Mouse (Mus musculus) liver, embryonic 14.5 days (tissue): ENCODE data around the gene Crhr2.

Experiments used
- CTCF ChIP-seq: IDR thresholded peaks from 2 replicates; pipeline ENCODE4 v1.5.1; 2016; ENCODE audit warnings: antibody characterized with exemption, low read depth, control low read depth
- EP300 ChIP-seq: IDR thresholded peaks from 2 replicates; pipeline ENCODE4 v1.6.1; 2016; ENCODE audit warnings: antibody characterized with exemption, low read depth

DNA sequence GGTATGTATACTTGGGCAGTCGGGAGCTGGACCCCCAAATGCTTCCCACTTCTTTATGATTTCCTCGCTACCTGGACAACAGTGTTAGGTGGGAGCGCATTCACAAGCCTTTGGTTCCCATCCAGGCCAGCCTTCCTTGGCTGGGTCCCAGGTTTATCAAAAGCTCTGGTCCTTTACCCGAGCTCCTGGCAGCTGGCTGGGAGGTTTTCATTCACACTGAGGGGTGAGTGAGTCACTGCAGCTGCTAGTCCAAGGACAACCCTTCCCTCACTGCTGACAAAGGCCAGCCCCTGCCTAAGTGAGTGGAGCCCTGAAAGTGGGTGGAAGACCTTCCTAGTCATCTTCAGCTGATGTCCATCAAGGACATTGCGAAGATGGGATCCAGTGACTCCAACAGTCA is 34.8 kb downstream of the Crhr2 start:
- TF ChIP-seq CTCF = no peak
- TF ChIP-seq EP300 = no peak
